Mouse (Mus musculus): ENCODE measurements at regions not wholly inside any gene's neighbourhood (a gene's known extent, or its start where the extent isn't known, plus 50 kb on each side); places are given as distances from the start of the nearest gene placed in this dataset.

- TF ChIP-seq CTCF (IDR thresholded peaks at IDR 0.05; ENCODE audit: low read depth, low read length): no peak
- no peak for TF ChIP-seq POLR2A (IDR thresholded peaks at IDR 0.05; ENCODE audit: extremely low read depth, insufficient read depth, low read length)
Observed at GRCm38 (mm10) chr7:117931234-117931895, 184.6 kb downstream of the Rps15a start.
